Mouse (Mus musculus) common myeloid progenitor, adult 5-6 weeks (primary cell): ENCODE results near the gene Asphd1. TPM values are rescaled to one million over a fixed set of nuclear protein-coding genes. Genes with fewer than 3 reads are reported as not detected.
A peak's percentile ranks its signal among the peaks of the same experiment; 100 is the strongest.

Source experiments
- ATAC-seq: replicated peaks from 2 replicates; pipeline ENCODE4 v1.8.0; 2016; ENCODE audit warnings: low read depth, mild to moderate bottlenecking, moderate TSS enrichment, inconsistent platforms; ENCODE audit not compliant: poor library complexity, severe bottlenecking
- total RNA-seq: library from RNA; stranded (forward); fragments of 200-1000, 187-1606 nt; gene quantifications from 2 replicates; pipeline ENCODE4 v1.2.3, GENCODE M21; 2017

The Asphd1 gene
- total RNA-seq: not detected in 2 replicates

DNA sequence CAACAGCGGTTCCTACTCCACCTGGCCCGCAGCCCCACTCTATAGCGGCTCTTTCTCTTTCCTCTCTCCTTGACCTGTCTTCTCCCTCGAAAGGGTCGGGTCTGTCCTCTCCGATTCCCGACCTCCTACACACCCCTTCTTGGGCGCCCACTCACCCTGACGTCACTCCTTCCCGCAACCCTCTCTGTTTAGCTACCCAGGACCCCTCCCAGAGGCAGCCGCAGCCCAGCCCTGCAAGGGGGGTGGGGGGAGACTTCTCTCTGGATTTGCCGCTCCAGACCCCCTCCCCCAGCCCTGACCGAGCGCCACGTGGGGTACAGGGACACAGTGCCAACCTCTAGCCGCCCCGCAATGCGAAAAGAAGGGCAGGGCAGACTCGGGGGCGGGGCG is at the start of gene Asphd1:
Asphd1 (minus strand) TSS at position 180 of the 390 bp plus-strand sequence.
- no peak for ATAC-seq

DNA sequence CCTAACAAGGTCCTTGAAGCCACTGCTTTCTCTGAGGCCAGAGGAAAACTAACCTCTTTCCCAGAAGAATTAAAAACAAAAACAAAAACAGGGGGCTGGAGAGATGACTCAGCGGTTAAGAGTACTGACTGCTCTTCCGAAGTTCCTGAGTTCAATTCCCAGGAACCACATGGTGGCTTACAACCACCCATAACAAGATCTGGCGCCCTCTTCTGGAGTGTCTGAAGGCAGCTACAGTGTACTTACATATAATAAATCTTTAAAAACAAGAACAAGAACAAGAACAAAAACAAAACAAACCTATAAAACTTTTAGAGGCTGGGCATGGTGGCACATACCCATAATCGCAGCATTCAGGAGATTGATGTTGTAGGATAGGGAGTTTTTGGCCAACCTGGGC is 47.1 kb upstream of the Asphd1 start:
- no peak for ATAC-seq

DNA sequence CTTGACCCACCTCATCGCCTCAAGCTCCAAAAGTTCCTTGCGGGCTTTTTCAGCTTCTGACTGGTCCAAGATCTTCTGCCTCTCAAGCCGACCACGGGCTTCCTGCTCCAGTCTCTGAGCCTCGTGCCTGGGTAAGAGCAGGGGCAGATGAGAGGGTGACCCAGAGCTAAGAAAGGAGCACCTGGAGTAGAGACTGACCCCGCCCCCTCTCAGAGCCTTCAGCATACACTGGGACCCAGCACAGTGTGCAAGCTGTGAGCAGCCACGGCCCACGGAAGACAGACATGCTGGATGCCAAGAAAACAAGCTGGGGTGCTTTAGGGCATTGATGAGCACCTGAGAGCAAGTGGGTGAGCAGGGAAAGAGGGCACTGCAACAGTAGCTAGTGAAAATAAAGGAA is 39.4 kb upstream of the Asphd1 start:
- no peak for ATAC-seq

DNA sequence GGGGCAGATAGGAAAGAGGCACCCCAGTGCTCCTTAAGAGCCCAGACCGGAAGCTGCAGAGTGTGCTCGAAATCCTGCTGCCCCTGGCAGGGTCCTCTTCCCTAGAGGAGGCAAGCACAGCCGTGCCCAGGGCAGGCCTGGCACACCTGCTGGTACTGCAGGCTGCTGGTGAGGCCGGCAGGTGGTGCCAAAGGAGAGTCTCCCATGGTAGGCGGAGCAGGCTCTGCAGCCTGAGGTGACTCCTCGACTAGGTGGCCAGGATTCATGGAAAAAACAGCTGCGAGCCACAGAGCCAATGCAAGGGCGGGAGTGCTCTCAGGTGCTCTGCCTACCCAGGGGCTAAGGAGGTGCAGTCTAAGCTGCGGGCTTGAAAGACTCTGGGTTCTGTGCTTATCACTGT is 36.9 kb upstream of the Asphd1 start:
- peak; percentile 60; the same call in 1 of the 2 replicates for ATAC-seq

DNA sequence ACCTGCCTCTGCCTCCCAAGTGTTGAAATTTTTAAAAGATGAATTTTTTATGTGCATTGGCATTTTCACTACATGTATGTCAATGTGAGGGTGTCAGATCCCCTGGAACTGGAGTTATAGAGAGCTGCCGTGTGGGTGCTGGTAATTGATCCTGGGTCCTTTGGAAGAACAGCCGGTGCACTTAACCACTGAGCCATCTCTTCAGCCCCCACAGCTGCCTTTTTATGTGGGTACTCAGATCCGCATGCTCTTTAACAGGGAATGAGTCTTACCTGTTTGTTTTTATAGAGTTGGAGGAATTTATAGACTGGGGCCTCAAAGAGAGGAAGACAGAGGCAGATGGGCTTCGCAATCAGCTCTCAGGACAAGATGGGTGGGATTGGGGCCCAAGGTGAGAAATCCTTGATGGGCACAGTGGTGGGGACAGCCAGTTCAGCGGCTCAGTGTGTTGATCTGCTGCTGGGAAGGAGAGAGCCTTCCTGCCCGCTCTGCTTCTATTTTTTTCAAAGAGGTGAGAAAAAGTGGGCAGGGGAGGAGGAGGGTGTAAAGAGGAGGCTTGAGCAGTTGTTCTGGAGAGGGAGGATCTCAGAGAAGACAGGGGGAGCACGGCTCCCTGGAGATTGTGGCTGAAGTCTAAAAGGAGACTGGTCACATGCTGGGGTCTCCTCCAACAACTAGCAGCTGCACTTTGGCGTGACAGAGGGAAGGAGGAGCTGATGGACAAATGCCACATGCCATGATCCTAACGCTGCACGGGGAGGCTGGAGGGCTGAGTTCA is 35.5 kb upstream of the Asphd1 start:
- no peak for ATAC-seq

DNA sequence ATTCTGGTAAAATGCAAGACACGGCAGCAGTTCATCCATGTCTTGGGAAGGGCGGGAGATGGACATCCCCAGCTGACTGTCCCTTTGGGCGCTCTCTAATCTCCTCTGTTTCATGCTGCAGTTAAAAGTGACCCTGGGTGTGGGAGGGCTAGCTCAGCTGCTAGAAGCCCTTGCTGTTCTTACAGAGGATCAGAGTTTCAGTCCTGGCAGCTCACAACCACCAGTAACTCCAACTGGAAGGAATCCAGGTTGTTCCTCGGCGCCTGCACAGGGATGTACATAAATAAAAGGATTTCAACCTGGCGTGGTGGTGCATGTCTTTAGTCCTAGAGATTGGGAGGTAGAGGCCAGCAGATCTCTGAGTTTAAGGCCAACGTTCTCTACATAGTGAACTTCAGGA is 33.7 kb upstream of the Asphd1 start:
- ATAC-seq: no peak

DNA sequence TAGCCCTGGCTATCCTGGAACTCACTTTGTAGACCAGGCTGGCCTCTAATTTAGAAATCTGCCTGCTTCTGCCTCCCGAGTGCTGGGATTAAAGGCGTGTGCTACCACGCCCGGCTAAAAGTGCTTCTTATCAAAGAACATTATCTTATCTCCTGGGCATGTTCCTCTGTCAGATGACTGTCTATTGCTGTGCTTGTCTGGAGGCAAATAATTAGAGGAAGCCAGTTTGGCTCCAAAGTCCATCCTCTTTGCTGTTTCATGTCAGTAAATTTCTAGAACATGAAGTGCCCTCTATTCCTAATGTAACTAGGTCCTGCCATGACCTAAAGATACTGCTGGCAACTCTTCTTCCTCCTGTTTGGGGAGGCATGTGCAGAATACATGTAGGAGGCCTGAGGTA is 32.7 kb upstream of the Asphd1 start:
- ATAC-seq: no peak

DNA sequence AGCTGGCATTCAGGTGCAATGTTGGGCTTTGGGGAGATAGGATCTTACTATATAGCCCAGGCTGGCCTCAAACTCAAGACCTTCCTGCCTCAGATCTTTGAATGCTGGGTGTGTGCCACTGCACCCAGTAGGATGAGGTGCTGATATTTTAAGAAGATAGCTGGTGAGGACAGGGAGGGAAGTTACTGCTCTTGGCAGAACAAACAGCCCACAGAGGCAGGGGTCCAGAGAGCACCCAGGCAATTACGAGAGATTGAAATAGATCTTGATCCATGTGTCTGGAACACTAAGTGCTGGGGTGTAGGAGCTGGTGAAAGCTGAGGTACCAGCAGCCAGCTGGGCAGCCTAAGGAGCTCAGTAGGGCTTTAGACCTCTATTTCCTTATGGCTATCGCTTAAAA is 32.2 kb upstream of the Asphd1 start:
- no peak for ATAC-seq

DNA sequence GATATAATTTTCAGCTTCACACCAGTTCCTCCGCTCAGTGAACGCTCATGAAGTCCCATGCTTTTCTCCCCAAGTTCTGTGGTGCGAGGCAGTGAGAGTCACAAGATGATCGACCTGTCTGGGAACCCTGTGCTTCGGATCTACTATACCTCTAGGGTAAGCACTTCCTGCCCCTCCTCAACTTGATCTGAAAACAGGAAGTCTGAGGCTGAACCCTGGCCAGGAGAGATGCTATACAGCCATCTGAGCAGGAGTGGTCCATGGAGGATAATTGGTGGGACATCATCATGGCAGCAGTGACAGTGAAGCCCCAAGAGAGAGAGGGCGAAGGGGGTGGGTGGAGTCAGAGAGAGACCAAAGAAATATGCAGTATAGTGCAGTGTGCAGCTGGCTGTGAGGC is 29.5 kb upstream of the Asphd1 start:
- no peak for ATAC-seq

DNA sequence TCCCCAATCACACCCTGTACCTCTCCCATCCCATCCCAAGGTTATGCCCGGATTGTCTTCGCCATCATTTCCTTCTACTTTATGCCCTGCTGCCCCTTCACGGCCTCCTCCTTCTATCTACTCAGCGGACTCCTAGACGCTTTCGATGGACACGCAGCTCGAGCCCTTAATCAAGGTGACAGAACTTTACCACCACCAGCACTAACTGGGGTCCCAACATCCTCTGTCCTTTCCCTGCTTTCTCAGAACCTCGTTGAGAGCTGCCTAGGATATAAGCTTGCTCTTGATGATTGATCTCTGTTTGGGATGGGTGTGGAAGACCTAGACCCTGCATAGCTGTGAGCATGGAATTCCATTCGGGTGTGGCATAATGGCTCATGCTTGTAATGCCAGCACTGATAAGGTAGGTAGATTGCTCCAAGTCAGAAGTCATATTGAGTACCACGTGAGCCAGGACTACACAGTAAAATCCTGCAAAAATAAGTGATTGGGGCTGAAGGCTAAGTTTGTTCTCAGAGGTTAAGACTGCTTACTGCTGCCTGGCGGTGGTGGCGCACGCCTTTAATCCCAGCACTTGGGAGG is 27.6 kb upstream of the Asphd1 start:
- no peak for ATAC-seq

DNA sequence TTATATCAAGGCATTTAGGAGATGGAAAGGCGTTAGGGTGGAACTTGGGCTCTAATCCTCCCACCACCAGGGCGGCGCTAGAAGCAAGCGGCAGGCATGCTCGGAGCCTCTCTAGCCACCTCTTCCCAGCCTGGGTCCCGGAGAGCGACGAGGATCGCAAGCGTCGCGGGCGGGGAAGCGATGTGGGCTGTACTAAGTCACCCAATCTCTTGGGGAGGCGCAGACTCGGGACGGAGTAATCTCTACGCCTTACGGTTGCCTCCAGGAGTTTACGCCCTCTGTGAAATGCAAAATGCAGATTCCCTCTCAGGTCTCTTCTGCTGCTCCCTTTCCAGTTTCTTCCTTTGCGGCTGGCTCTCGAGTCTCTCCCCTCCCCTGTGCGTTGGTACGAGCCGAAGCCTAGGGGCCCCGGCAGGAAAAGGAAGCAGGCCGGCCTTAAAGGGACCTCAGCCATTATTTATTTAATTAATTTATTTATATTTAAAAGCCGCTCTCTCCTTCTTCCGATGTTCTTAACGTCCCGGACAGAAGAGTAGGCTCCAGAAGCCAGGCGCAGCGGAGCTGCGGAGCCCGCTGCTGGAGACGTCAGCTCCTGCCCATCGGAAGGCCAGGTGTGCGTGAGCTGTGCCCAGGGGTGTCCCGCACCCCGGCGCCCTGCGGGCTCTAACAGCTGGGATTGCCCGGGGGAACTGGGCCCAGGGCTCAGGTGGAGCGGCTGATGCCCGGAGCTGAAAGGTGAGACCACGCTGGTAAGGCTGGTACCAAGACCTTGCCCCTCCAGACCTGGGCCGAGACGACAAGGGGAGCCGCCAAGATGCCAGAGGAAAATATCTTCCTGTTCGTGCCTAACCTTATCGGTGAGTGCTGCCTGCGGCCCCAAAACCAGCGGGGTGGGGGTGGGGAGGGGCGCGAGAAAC is 26.8 kb upstream of the Asphd1 start, which contains the start of gene Cdiptos:
Cdiptos (minus strand) TSS at position 149 of the 917 bp plus-strand sequence.
- peak; percentile 95 for ATAC-seq

DNA sequence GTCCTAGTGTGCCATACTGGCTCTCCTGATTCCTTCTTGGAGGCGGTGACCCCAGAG is 26.3 kb upstream of the Asphd1 start, which contains the start of gene Cdipt:
Cdipt (plus strand) TSS at position 22 of the 57 bp plus-strand sequence.
- ATAC-seq: no peak

DNA sequence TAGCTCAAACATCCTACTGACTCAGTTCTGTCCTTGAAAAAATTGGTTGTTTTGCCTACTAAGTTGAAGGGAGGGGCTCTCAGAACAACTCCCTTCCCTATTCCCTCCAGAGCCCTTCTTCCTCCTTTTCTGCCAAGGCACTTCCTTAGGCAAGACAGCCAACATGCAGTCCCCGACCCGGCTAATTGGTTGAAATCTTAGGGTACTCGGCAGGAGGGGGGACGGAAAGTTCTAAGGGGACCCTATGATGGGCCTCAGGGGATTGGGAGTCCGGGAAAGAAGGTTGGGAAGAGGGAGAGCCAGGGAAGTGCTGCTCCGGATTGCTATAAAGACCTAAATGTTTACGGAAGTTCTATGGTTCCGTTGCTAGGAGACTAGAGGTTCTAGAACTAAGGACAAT is 26.1 kb upstream of the Asphd1 start:
- ATAC-seq: 0 out of 2 replicates have a peak, but pooled peaks have one; percentile 31

DNA sequence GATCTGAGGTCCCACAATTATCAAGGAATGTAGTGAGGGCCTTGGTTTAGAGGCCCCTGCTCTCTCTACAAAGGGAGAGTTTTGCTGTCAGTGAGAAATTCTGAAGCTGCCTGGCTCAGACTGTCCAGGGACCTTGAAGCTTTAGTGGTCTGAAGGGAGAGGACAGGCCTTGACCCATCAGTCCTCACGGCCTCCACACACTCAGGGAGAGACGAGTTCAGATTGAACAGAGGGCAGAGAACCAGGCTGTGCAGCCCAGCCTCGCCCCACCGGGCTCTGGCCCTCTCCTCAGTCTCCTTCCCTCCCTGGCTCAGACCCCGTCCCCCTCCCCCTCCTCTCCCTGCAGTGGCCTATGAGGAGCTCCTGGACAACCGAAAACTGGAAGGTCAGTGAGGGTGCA is 18.0 kb upstream of the Asphd1 start:
- ATAC-seq: no peak

DNA sequence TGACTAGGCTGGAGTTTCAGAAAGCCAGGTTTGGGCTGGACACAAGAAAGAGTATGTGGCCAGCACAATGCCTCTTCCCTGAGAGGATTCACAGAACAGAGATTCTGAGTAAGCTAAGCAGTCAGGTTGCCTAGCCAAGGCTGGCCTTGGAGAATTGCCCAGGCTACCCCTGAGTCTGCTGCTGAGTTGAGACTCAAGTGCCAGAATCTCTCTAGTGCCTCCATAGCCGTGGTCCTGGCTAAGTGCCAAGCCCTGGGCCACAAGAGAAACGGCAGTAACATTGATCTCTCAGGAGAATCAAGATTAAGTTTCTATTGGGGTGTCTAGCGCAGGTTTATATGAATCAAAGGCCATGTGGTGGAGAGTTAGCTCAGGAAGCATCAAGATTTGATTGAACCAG is 16.2 kb upstream of the Asphd1 start:
- no peak for ATAC-seq

DNA sequence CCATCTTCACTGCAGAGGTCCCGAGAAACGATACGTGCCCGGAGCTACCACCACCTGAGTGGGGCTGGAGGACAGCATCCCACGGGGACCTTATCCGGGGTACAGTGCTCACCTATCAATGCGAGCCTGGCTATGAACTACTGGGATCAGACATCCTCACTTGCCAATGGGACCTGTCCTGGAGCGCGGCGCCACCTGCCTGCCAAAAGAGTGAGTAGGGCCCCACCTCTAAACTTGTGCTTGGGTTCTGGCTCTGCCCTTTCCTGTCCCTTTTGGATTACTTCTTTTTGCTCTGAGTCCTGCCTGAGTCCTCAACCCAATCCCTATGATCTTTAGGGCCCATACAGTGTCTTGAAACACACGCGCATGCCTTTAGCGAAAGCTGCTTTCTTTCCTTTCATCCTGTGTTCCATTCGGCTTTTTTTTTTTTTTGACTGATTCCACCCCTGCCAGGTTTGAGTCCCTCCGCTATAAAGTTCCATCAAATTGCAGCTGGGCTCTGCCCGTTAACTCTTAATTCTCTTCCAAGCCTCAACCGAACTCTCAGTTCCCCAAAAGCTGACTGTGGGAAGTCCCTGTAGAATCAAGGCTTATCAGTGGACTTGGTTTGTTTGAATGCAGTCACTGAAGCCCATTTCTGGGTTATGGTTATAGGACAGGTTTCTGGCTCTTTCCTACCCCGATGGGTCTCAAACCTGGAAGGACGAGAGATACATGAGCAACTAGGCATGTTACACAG is 14.3 kb upstream of the Asphd1 start:
- ATAC-seq: peak; percentile 40; the same call in 1 of the 2 replicates

DNA sequence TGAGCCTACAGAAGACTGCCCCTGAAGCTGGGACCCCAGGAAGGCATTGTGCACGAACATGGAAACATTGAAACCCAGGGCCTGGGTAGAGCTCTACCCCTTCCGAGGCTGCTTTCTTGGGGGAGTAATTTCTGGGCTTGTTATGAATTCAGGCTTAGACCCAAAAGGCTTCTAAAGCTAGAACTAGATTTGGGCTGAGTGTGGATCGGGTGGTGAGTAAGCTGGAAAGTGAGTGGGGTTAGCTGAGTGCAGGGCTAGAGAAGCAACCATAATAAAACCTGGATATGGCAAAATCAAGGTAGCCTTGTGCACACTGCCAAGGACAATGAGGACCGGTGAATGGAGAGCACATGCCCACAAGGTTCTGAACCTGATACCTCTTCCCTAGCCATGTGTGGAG is 12.6 kb upstream of the Asphd1 start:
- no peak for ATAC-seq

DNA sequence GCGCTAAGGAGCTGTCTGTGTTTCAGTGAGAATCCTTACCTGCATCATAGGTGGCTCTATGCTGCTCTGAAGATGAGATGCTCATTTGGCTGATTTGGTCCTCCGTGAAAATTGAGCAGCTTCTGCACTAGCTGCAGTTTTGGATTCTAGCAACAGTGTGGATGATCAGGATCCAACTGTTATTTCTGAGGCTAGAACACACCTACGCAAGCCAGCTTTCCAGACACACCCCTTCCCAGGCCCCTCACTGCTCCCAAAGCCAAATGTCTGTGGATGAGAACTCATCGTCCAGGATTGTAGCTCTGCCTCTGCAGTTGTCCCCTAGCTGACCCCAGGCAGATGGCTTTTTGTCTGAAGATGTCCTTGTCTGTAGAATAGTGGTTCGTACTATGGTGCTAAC is 11.7 kb upstream of the Asphd1 start:
- no peak for ATAC-seq

DNA sequence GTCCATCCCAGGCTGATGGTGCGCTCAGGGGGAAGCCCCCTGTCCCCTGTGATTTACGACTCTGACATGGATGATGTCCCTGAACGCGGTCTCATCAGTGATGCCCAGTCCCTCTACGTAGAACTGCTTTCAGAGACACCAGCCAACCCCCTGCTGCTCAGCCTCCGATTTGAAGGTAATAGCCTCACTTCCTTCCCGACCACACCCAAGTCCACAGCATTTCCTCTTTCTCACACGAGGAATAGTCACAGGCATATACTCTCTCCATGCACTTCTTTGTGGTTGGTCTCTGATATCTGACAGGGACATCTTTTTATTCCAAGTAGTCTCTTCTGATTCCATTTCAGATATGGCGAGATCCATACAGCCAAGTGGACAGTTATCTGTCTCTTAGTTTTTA is 10.4 kb upstream of the Asphd1 start:
- peak; percentile 36; the same call in 1 of the 2 replicates for ATAC-seq

DNA sequence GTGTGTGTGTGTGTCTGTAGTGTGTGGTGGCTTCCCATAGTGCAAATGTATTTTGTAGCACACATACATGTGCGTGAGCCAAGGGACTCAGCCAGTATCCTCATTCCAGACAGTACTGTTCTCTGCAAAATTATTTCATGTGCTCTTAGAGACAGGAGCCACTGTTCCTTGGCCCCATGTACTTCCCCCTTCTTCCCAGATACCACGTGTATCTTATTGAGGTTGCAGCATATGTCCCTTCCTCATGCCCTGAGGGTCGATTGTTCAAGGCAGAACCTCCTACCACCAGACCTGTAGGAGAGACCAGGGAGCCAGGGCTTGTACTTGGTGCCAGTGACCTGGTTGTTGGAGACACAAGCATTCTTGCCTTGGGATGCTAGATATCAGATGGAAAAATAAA is 5.7 kb upstream of the Asphd1 start:
- ATAC-seq: no peak

DNA sequence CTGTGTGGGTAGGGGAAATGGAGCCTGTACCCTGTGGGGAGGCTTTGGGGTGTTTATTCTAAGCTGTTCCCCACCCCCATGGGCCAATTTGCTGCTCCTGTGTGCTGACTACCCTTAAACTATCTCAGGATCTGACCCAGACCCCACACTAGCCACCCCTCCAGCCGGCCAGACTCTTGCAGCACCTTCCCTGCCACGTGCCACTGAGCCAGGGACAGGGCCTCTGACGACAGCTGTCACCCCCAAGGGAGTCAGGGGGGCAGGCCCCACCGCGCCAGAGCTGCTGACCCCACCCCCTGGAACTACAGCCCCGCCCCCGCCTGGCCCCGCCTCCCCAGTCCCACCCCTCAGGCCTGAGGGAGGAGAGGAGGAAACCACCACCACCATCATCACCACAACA is 3.3 kb upstream of the Asphd1 start:
- ATAC-seq: no peak
